ENCODE assay signal across 25 mouse cellular contexts in genomic region chr1:34379354-34379753, GRCm38 (mm10).
DNase-seq lines count a peak whose midpoint lies in the region; TF ChIP-seq lines count a peak whose summit lies in the region.
"Had no signal": no experiment of that assay in that cellular context is flagged by ENCODE, and none has a peak within 500 bp of the region (broad histone marks: within the 10 kb centered on the region; RNA-seq: fewer than 3 reads in every experiment).

No protein-coding gene starts in this region.

- H3K79me2 ChIP-seq in CH12.LX (replicated peaks; ENCODE audit: control insufficient read depth, extremely low read depth, insufficient read depth, poor library complexity, severe bottlenecking): no peaks in the 10 kb centered on the region

- no peaks in the 10 kb centered on the region for H3K36me3 ChIP-seq in CH12.LX (replicated peaks in 1 of 2; ENCODE audit: control insufficient read depth in 1 of 2, insufficient read depth in 1 of 2, low read length in 1 of 2)
- H3K36me3 ChIP-seq: embryonic facial prominence, embryonic 10.5 days; embryonic facial prominence, embryonic 15.5 days; forebrain, embryonic 12.5 days; liver, embryonic 12.5 days; stomach, embryonic 15.5 days had no signal

- DNase-seq in adrenal gland, adult 2 months: peak; percentile 10
- no peak for DNase-seq in adrenal gland, postnatal 10 days
- peak; percentile 34 for DNase-seq in cerebellum, adult 9-10 months
- no peak for DNase-seq in cerebellum, adult 8-10 months
- no peak for DNase-seq in CH12.LX (ENCODE audit: extremely low read depth)
- DNase-seq in cerebellum, postnatal 14 days: peak; percentile 9 to 24
- no peak for DNase-seq in thymus, postnatal 0 days (ENCODE audit: low spot score)
- DNase-seq: forebrain, postnatal 0 days; gastrocnemius, postnatal 14 days; heart, postnatal 14 days; kidney, adult 18-20 months; kidney, postnatal 36 days; left cerebral cortex, postnatal 4 days; liver, postnatal 0 days; lung, postnatal 36 days; right cerebral cortex, postnatal 25 days; thymus, postnatal 14 days had no signal

- in situ Hi-C loops in CH12.LX (cut with MboI; ENCODE audit: low pct_ligation_motif_present, low pct_unique_long_range_greater_than_20kb, low sequenced_read_pairs): no loop called here

- no peak overlapping the region for H3K9ac ChIP-seq in CH12.LX (ENCODE audit: insufficient read depth, low read depth)
- H3K9ac ChIP-seq: embryonic facial prominence, embryonic 15.5 days; forebrain, embryonic 12.5 days; forebrain, postnatal 0 days; liver, embryonic 12.5 days; liver, postnatal 0 days; stomach, embryonic 15.5 days had no signal

- dilution Hi-C loops in CH12.LX (cut with MboI; ENCODE audit: extremely low pct_ligation_motif_present, extremely low pct_unique_long_range_greater_than_20kb, low sequenced_read_pairs): no loop called here

- H3K9me3 ChIP-seq in CH12.LX (replicated peaks; ENCODE audit: low read length): no peaks in the 10 kb centered on the region
- H3K9me3 ChIP-seq: embryonic facial prominence, embryonic 10.5 days; embryonic facial prominence, embryonic 15.5 days; forebrain, embryonic 12.5 days; liver, embryonic 12.5 days; stomach, embryonic 15.5 days had no signal

- H3K4me2 ChIP-seq in CH12.LX (ENCODE audit: insufficient read depth, low read depth, poor library complexity, severe bottlenecking): no peak overlapping the region
- H3K4me2 ChIP-seq: embryonic facial prominence, embryonic 15.5 days; forebrain, embryonic 12.5 days; liver, embryonic 12.5 days; midbrain, embryonic 11.5 days; stomach, embryonic 15.5 days had no signal

- H3K27ac ChIP-seq in CH12.LX (ENCODE audit: insufficient read depth, low read depth): no peak overlapping the region
- H3K27ac ChIP-seq: embryonic facial prominence, embryonic 10.5 days; embryonic facial prominence, embryonic 15.5 days; forebrain, embryonic 12.5 days; layer of hippocampus, adult 2 months; left cerebral cortex, adult 2 months; liver, embryonic 12.5 days; stomach, embryonic 15.5 days had no signal

- no peak for TF ChIP-seq EP300 in CH12.LX (IDR thresholded peaks at IDR 0.05; ENCODE audit: low read length)

- no peak for TF ChIP-seq RAD21 in CH12.LX (IDR thresholded peaks at IDR 0.05; ENCODE audit: low read depth, low read length)

- H3K27me3 ChIP-seq in CH12.LX (replicated peaks): no peaks in the 10 kb centered on the region
- H3K27me3 ChIP-seq: embryonic facial prominence, embryonic 15.5 days; forebrain, embryonic 12.5 days; liver, embryonic 12.5 days; stomach, embryonic 15.5 days had no signal

- TF ChIP-seq POLR2A in CH12.LX (IDR thresholded peaks at IDR 0.05; ENCODE audit: low read depth, low read length): no peak

- H3K4me3 ChIP-seq in CH12.LX (replicated peaks in 1 of 3; ENCODE audit: low read depth in 2 of 3, low read length in 2 of 3, poor library complexity in 1 of 3): no peak overlapping the region
- H3K4me3 ChIP-seq: embryonic facial prominence, embryonic 10.5 days; embryonic facial prominence, embryonic 15.5 days; forebrain, embryonic 12.5 days; layer of hippocampus, adult 2 months; left cerebral cortex, adult 2 months; liver, embryonic 12.5 days; stomach, embryonic 15.5 days had no signal

- peaks cover 3 to 4% of the 10 kb centered on the region in 2 experiments; a peak in 1 of 4 replicates for H3K4me1 ChIP-seq in CH12.LX (ENCODE audit: control insufficient read depth in 1 of 2, insufficient read depth in 2 of 2)
- H3K4me1 ChIP-seq: embryonic facial prominence, embryonic 10.5 days; embryonic facial prominence, embryonic 15.5 days; forebrain, embryonic 12.5 days; liver, embryonic 12.5 days; stomach, embryonic 15.5 days had no signal

- no peak for TF ChIP-seq CTCF in CH12.LX (conservative IDR thresholded peaks at IDR 0.05 in 1 of 2, IDR thresholded peaks at IDR 0.05 in 1 of 2; ENCODE audit: low read depth in 2 of 2, low read length in 2 of 2)

TF ChIP-seq in CH12.LX, 34 proteins besides CTCF, POLR2A, EP300 and RAD21:
- TF ChIP-seq ZNF384 (IDR thresholded peaks at IDR 0.05; ENCODE audit: low read depth, low read length) (no peak), BHLHE40 (IDR thresholded peaks at IDR 0.05; ENCODE audit: low read depth, low read length) (peak; percentile 8; the same call in 1 of the 2 replicates)

Comparison
In these comparisons a context has a peak if more than half of its experiments do, and no peak if none do; other contexts are left out.
1. DNase-seq: peak in adrenal gland, adult 2 months (single experiment), cerebellum, adult 9-10 months (single experiment) and cerebellum, postnatal 14 days (2 of 2); none in adrenal gland, postnatal 10 days (single experiment), cerebellum, adult 8-10 months (single experiment), CH12.LX (single experiment) and thymus, postnatal 0 days (single experiment).